Mouse (Mus musculus): ENCODE data around the gene Cep350. TPM values are rescaled to one million over a fixed set of nuclear protein-coding genes. Genes with fewer than 3 reads are reported as not detected.
A peak's percentile ranks its signal among the peaks of the same experiment; 100 is the strongest.

Gene Cep350
- polyA plus RNA-seq, 1 experiment from 2014 or later, result 11.5 TPM

DNA sequence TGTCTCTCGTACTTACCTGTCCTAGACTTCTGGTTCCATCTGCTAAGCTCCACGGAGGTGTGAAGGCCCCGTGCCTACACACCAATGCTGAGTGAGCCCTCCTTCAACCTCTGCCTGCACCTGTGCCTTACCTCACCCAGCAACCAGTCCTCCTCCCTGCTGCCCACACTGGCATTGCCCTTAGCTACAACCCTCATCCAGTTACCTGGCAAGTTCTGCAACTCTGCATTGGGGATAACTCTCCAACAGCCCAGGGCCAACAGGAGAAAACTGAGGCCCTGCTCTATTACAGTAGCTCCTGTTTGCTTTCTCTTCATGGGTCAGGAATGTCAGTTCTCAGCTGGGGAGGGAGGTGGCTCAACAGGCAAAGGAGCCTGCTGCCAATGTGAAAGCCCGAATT lies 175.1 kb downstream of the Cep350 start:
- H3K4me2 ChIP-seq, result no peak overlapping the region
- H3K27me3 ChIP-seq, result no peaks in the 10 kb centered on the region
- H3K9me3 ChIP-seq (replicated peaks), result no peaks in the 10 kb centered on the region
- H3K4me1 ChIP-seq, result no peaks in the 10 kb centered on the region
- no peak overlapping the region for H3K4me3 ChIP-seq
- H3K9ac ChIP-seq, result no peak overlapping the region
- peaks cover 32% of the 10 kb centered on the region for H3K36me3 ChIP-seq (ENCODE audit: poor library complexity, severe bottlenecking)
- no peak overlapping the region for H3K27ac ChIP-seq
- ATAC-seq, result no peak
- WGBS, result 95% methylated on average over 4 of the region's 4 CpGs

DNA sequence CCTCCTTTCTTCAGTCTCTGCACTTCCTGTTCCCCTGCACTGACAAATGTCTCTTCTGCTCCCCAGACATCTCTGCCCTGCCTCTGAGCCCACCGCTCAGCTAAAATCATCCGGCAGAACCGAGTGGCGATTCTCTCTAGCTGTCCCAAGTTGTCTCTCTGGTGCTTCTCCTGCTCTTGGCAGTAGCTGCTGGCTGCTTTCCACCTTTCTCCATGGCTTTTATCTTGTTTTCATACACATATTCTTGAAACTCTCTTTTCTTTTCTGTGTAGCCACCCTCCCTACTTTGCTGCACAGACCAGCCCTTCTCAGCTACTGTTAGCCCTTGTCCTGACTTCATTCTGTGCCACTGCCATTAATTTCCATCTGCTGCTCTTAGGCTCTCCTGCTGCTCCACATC lies 175.6 kb downstream of the Cep350 start:
- no peaks in the 10 kb centered on the region for H3K27me3 ChIP-seq

DNA sequence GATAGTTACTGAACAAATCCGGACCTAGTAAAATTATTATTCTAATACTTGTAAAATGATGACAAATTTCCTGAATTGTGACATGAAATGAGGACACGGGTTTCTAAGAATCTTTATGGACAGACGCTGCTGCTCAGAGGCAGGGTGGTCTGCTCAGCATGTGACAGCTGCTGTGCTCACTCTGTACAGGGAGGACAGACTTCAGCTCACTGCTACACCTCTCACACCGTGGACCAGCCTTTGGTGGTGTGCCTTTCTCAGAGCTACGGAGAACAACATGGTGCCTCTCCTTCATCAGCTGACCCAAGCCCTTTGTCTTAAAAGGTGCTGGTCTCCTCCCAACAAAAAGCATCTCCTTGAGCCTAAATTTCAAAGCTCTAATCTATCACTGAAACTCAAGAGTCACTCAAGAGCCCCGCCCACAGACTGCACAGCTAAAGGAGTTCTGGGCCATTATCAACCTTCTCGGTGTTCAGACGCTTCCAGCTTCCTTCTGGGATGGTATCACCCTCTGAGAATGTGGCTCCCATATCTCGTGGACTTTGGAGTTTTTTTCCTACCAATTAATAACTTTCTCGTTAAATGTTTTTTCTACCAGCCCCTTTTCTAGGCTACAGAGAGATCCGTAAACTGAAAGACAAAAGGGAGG lies 176.2 kb downstream of the Cep350 start:
- no peaks in the 10 kb centered on the region for H3K4me1 ChIP-seq
- no peaks in the 10 kb centered on the region for H3K9me3 ChIP-seq (replicated peaks)
- no peak overlapping the region for H3K9ac ChIP-seq
- no peak overlapping the region for H3K4me3 ChIP-seq
- peaks cover 30% of the 10 kb centered on the region for H3K36me3 ChIP-seq (ENCODE audit: poor library complexity, severe bottlenecking)
- 72% methylated on average over 11 of the region's 11 CpGs for WGBS
- 0 out of 2 replicates have a peak overlapping the region, but pooled peaks have one; percentile 28 for H3K27ac ChIP-seq
- no peak overlapping the region for H3K4me2 ChIP-seq
- H3K27me3 ChIP-seq, result no peaks in the 10 kb centered on the region
- ATAC-seq, result peak; percentile 69; the same call in 1 of the 2 replicates

More for the DNA sequence above, 175.6 kb downstream of the Cep350 start:
- WGBS, result 83% methylated on average over 4 of the region's 4 CpGs
- no peak for ATAC-seq
- Histone ChIP-seq H3K4me3 (no peak overlapping the region), H3K9me3 (replicated peaks) (no peaks in the 10 kb centered on the region), H3K27ac (0 out of 2 replicates have a peak overlapping the region, but pooled peaks have one; percentile 28), H3K4me1 (no peaks in the 10 kb centered on the region), H3K4me2 (no peak overlapping the region), H3K9ac (no peak overlapping the region), H3K36me3 (ENCODE audit: poor library complexity, severe bottlenecking) (peaks cover 32% of the 10 kb centered on the region)

DNA sequence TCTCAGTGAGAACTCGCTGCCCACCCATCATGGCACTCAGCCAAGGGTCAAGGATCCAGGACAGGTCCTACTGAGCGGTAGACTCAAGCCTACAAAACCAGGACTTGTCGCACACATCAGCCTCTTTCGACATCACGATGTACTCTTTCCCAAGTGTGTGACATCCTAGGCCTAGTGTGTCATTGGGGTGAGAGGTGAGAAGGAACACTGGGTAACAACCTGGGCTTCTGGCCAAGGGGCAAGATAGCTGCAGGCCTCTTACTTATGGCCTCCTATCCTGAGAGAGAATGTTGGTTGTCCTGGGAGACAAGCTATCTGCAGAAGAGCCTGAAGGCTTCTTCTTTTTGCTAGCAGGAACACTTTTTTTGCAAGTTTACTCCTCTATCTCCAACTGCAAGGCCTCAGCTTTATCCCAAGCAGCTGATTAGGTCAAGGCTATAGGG lies 177.2 kb downstream of the Cep350 start:
- Histone ChIP-seq H3K4me1 (peaks cover 5% of the 10 kb centered on the region), H3K4me3 (no peak overlapping the region), H3K4me2 (no peak overlapping the region), H3K27me3 (no peaks in the 10 kb centered on the region), H3K9ac (no peak overlapping the region), H3K36me3 (ENCODE audit: poor library complexity, severe bottlenecking) (peaks cover 30% of the 10 kb centered on the region), H3K27ac (no peak overlapping the region), H3K9me3 (replicated peaks) (no peaks in the 10 kb centered on the region)
- ATAC-seq, result no peak
- WGBS, result 96% methylated on average over 5 of the region's 5 CpGs

Other genes starting within 250 kb of the Cep350 start
- gene Lhx4, start 221.6 kb downstream of the Cep350 start, polyA plus RNA-seq (2015; fragmentation: Nextera tagmentation; extraction: Ambion mirVana), result 0.04 and 0.06 TPM in 2 replicates
- gene Qsox1, start 160.4 kb downstream of the Cep350 start, polyA plus RNA-seq (2015; fragmentation: Nextera tagmentation; extraction: Ambion mirVana), result 16.7 and 17.4 TPM in 2 replicates
- 79.6 and 83.9 TPM in 2 replicates for gene Tor1aip2, start 62.1 kb upstream of the Cep350 start, polyA plus RNA-seq (2015; fragmentation: Nextera tagmentation; extraction: Ambion mirVana)
- 34.7 and 37.1 TPM in 2 replicates for gene Tor1aip1, start 63.2 kb upstream of the Cep350 start, polyA plus RNA-seq (2015; fragmentation: Nextera tagmentation; extraction: Ambion mirVana)
- 2.1 and 2.2 TPM in 2 replicates for gene Fam163a, start 231.8 kb upstream of the Cep350 start, polyA plus RNA-seq (2015; fragmentation: Nextera tagmentation; extraction: Ambion mirVana)